Mouse (Mus musculus) MEL (cell line): ENCODE measurements at regions not wholly inside any gene's neighbourhood (a gene's known extent, or its start where the extent isn't known, plus 50 kb on each side); places are given as distances from the start of the nearest gene placed in this dataset.

Experiments
- DNase-seq: peaks from one replicate; pipeline ENCODE4 v3.0.0; 2011; ENCODE audit warnings: low read depth, low spot score
- H3K27ac ChIP-seq: 2 replicates; pipeline ENCODE4 v1.5.1; 2012; ENCODE audit warnings: low read depth, mild to moderate bottlenecking, control low read depth, low read length, moderate library complexity; ENCODE audit not compliant: control insufficient read depth
- H3K27me3 ChIP-seq, 2 experiments: fragments of 150-350 bp in 1 of 2; sonication (generic) in 1 of 2; 2 replicates each; pipeline ENCODE4 v1.6.1; 2012; ENCODE audit warnings: low read length in 2 of 2, mild to moderate bottlenecking in 2 of 2, improper control_type of control experiment in 1 of 2, moderate library complexity in 1 of 2; ENCODE audit not compliant: insufficient read depth in 2 of 2, control insufficient read depth in 1 of 2
- H3K36me3 ChIP-seq, 2 experiments: 2 replicates each; pipeline ENCODE4 v1.6.1; 2012 to 2014; ENCODE audit warnings: low read length in 2 of 2, improper control_type of control experiment in 1 of 2, inconsistent platforms in 1 of 2, mild to moderate bottlenecking in 1 of 2; ENCODE audit not compliant: insufficient read depth in 2 of 2, control insufficient read depth in 1 of 2
- H3K4me1 ChIP-seq, 2 experiments: fragments of 150-350 bp in 1 of 2; sonication (generic) in 1 of 2; 2 replicates each; pipeline ENCODE4 v1.6.1; 2012; ENCODE audit warnings: low read length in 2 of 2, improper control_type of control experiment in 1 of 2, mild to moderate bottlenecking in 1 of 2; ENCODE audit not compliant: insufficient read depth in 2 of 2, control insufficient read depth in 1 of 2
- H3K4me3 ChIP-seq, 2 experiments: fragments of 150-350 bp in 1 of 2; sonication (generic) in 1 of 2; 2 replicates each; pipeline ENCODE4 v1.5.1; 2012; ENCODE audit warnings: low read depth in 2 of 2, low read length in 2 of 2, mild to moderate bottlenecking in 2 of 2, moderate library complexity in 2 of 2, control low read depth in 1 of 2, improper control_type of control experiment in 1 of 2; ENCODE audit not compliant: control insufficient read depth in 1 of 2, insufficient read depth in 1 of 2
- H3K79me2 ChIP-seq: 2 replicates; pipeline ENCODE4 v1.6.1; 2012; ENCODE audit warnings: mild to moderate bottlenecking, low read length, moderate library complexity; ENCODE audit not compliant: control insufficient read depth, poor library complexity, insufficient read depth
- H3K9ac ChIP-seq: 2 replicates; pipeline ENCODE4 v1.6.1; 2012; ENCODE audit warnings: low read depth, mild to moderate bottlenecking, control low read depth, low read length, moderate library complexity; ENCODE audit not compliant: control insufficient read depth, poor library complexity, severe bottlenecking
- H3K9me3 ChIP-seq: fragments of 150-350 bp; sonication (generic); replicated peaks from 2 replicates; pipeline ENCODE4 v1.6.1; 2012; ENCODE audit warnings: mild to moderate bottlenecking, low read length, improper control_type of control experiment, moderate library complexity; ENCODE audit not compliant: insufficient read depth
- CHD2 ChIP-seq: IDR thresholded peaks from 2 replicates; pipeline ENCODE4 v1.6.1; 2011; ENCODE audit warnings: low read length, improper control_type of control experiment
- CTCF ChIP-seq, 3 experiments: IDR thresholded peaks in 2 of 3; conservative IDR thresholded peaks in 1 of 3; 2 replicates each; pipeline ENCODE4 v1.5.1; 2011 to 2012; ENCODE audit warnings: low read length in 3 of 3, low read depth in 2 of 3, mild to moderate bottlenecking in 2 of 3, improper control_type of control experiment in 1 of 3, inconsistent platforms in 1 of 3, mixed read lengths in 1 of 3, moderate library complexity in 1 of 3; ENCODE audit not compliant: control insufficient read depth in 1 of 3, insufficient read depth in 1 of 3, poor library complexity in 1 of 3, severe bottlenecking in 1 of 3
- EP300 ChIP-seq, 2 experiments: IDR thresholded peaks; 2 replicates each; pipeline ENCODE4 v1.6.1; 2011; ENCODE audit warnings: improper control_type of control experiment in 2 of 2, low read length in 2 of 2, low read depth in 1 of 2, mild to moderate bottlenecking in 1 of 2
- GABPA ChIP-seq: IDR thresholded peaks from 2 replicates; pipeline ENCODE4 v1.6.1; 2012; ENCODE audit warnings: low read depth, mild to moderate bottlenecking, inconsistent platforms, low read length, improper control_type of control experiment, moderate library complexity
- GATA1 ChIP-seq: IDR thresholded peaks from 2 replicates; pipeline ENCODE4 v1.6.1; 2011; ENCODE audit warnings: low read depth, low read length, improper control_type of control experiment
- HCFC1 ChIP-seq: IDR thresholded peaks from 2 replicates; pipeline ENCODE4 v1.6.1; 2012; ENCODE audit warnings: low read depth, mild to moderate bottlenecking, inconsistent platforms, low read length, improper control_type of control experiment, moderate library complexity
- KAT2A ChIP-seq: conservative IDR thresholded peaks from 2 replicates; pipeline ENCODE4 v1.6.1; 2012; ENCODE audit warnings: low read depth, low read length, improper control_type of control experiment, inconsistent platforms
- MAFK ChIP-seq: IDR thresholded peaks from 2 replicates; pipeline ENCODE4 v1.6.1; 2011; ENCODE audit warnings: low read depth, mild to moderate bottlenecking, low read length, improper control_type of control experiment, borderline replicate concordance
- MAX ChIP-seq: IDR thresholded peaks from 2 replicates; pipeline ENCODE4 v1.6.1; 2011; ENCODE audit warnings: low read length, improper control_type of control experiment
- MAZ ChIP-seq: IDR thresholded peaks from 2 replicates; pipeline ENCODE4 v1.6.1; 2012; ENCODE audit warnings: low read depth, mild to moderate bottlenecking, inconsistent platforms, low read length, improper control_type of control experiment
- MYC ChIP-seq: IDR thresholded peaks from 2 replicates; pipeline ENCODE4 v1.6.1; 2011; ENCODE audit warnings: low read depth, mild to moderate bottlenecking, low read length, improper control_type of control experiment, moderate library complexity
- NRF1 ChIP-seq: IDR thresholded peaks from 2 replicates; pipeline ENCODE4 v1.6.1; 2014; ENCODE audit warnings: low read depth, mild to moderate bottlenecking, inconsistent platforms, low read length, improper control_type of control experiment, moderate library complexity; ENCODE audit not compliant: poor library complexity, insufficient read depth, severe bottlenecking
- POLR2A ChIP-seq, 2 experiments: IDR thresholded peaks; 2 replicates each; pipeline ENCODE4 v1.6.1; 2011 to 2012; ENCODE audit warnings: low read length in 2 of 2, mild to moderate bottlenecking in 2 of 2, control low read depth in 1 of 2, improper control_type of control experiment in 1 of 2, low read depth in 1 of 2, moderate library complexity in 1 of 2; ENCODE audit not compliant: control insufficient read depth in 1 of 2, insufficient read depth in 1 of 2, poor library complexity in 1 of 2
- RAD21 ChIP-seq: IDR thresholded peaks from 2 replicates; pipeline ENCODE4 v1.6.1; 2011; ENCODE audit warnings: mild to moderate bottlenecking, low read depth, low read length, improper control_type of control experiment
- SIN3A ChIP-seq: IDR thresholded peaks from 2 replicates; pipeline ENCODE4 v1.6.1; 2012; ENCODE audit warnings: low read length, improper control_type of control experiment, inconsistent platforms
- SMC3 ChIP-seq: IDR thresholded peaks from 2 replicates; pipeline ENCODE4 v1.6.1; 2011; ENCODE audit warnings: low read depth, low read length, improper control_type of control experiment
- TAL1 ChIP-seq: IDR thresholded peaks from 2 replicates; pipeline ENCODE4 v1.6.1; 2012; ENCODE audit warnings: mild to moderate bottlenecking, inconsistent platforms, low read length, moderate library complexity, mixed read lengths
- USF1 ChIP-seq: IDR thresholded peaks from 2 replicates; pipeline ENCODE4 v1.6.1; 2014; ENCODE audit warnings: low read depth, mild to moderate bottlenecking, inconsistent platforms, low read length, improper control_type of control experiment, moderate library complexity
- ZKSCAN1 ChIP-seq: IDR thresholded peaks from 2 replicates; pipeline ENCODE4 v1.6.1; 2012; ENCODE audit warnings: low read depth, mild to moderate bottlenecking, inconsistent platforms, low read length, improper control_type of control experiment, moderate library complexity
- ZNF384 ChIP-seq: IDR thresholded peaks from 2 replicates; pipeline ENCODE4 v1.6.1; 2012; ENCODE audit warnings: low read depth, mild to moderate bottlenecking, inconsistent platforms, low read length, improper control_type of control experiment

DNA sequence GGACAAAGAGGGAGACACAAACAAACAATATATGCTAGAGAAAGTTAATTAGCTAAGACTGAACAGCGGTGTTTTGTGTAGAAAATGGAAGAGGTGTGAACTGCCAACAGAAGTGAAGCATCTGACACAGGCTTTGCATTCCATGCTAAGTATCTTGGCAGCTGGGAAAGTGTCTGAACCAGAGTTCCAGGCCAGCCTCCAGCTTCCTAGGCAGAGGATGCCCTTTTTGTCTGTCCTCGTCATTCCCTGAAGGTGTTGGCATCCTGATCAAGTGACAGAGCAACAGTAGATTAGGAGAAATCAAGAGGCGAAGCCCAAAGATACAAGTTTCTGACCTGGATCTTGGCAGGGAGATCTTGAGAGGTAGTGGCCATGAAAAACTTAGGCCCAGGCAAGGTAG is 452.4 kb downstream of the Epha4 start:
- TF ChIP-seq GABPA (no peak), MYC (no peak), ZNF384 (no peak), RAD21 (no peak), TAL1 (no peak), KAT2A (no peak), EP300 (IDR thresholded peaks at IDR 0.05; ENCODE audit: low read depth in 1 of 2, low read length in 2 of 2) (no peak), SMC3 (no peak), CTCF (IDR thresholded peaks at IDR 0.05 in 2 of 3, conservative IDR thresholded peaks at IDR 0.05 in 1 of 3; ENCODE audit: control insufficient read depth in 1 of 3, insufficient read depth in 1 of 3, low read depth in 2 of 3, low read length in 3 of 3, poor library complexity in 1 of 3, severe bottlenecking in 1 of 3) (no peak), SIN3A (no peak), POLR2A (IDR thresholded peaks at IDR 0.05; ENCODE audit: control insufficient read depth in 1 of 2, insufficient read depth in 1 of 2, low read depth in 1 of 2, low read length in 2 of 2, poor library complexity in 1 of 2) (no peak), CHD2 (no peak), USF1 (no peak), HCFC1 (no peak), ZKSCAN1 (no peak)

DNA sequence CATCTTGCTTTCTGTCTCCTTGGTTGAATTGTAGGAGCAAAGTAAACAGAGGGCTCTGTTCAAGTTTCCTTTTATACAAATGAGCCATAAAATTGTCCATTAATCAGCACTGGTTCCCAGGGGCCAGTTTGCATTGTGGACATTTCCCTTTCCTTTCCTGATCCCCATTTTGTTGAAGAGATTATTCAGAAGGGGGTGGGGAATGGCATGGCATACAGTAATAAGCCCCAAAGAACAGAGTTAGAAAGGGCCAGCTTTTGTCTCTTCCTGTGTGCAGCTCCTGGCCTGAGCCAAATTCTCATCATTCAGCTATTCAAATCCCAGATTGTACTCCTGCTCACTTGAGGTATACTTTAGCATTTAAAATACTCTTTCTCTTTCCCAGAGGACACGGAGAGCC is 441.8 kb downstream of the Epha4 start:
- no peak for TF ChIP-seq HCFC1
- no peak for TF ChIP-seq MAFK
- TF ChIP-seq NRF1 = no peak
- TF ChIP-seq MAX = no peak
- TF ChIP-seq MAZ = no peak
- no peak for TF ChIP-seq GATA1
- no peak for TF ChIP-seq RAD21

More for the DNA sequence above, 452.4 kb downstream of the Epha4 start:
- Histone ChIP-seq H3K9me3 (no peaks in the 10 kb centered on the region), H3K4me3 (no peak overlapping the region), H3K27me3 (no peaks in the 10 kb centered on the region), H3K9ac (no peak overlapping the region), H3K4me1 (no peaks in the 10 kb centered on the region), H3K27ac (no peak overlapping the region), H3K79me2 (no peaks in the 10 kb centered on the region), H3K36me3 (no peaks in the 10 kb centered on the region)
- DNase-seq = no peak

More for the DNA sequence above, 441.8 kb downstream of the Epha4 start:
- Histone ChIP-seq H3K27me3 (no peaks in the 10 kb centered on the region), H3K4me1 (no peaks in the 10 kb centered on the region), H3K79me2 (no peaks in the 10 kb centered on the region), H3K36me3 (no peaks in the 10 kb centered on the region), H3K27ac (no peak overlapping the region), H3K9me3 (no peaks in the 10 kb centered on the region), H3K4me3 (no peak overlapping the region), H3K9ac (no peak overlapping the region)
- no peak for DNase-seq
